ENCODE assay signal across 23 mouse cellular contexts in the genomic region with DNA sequence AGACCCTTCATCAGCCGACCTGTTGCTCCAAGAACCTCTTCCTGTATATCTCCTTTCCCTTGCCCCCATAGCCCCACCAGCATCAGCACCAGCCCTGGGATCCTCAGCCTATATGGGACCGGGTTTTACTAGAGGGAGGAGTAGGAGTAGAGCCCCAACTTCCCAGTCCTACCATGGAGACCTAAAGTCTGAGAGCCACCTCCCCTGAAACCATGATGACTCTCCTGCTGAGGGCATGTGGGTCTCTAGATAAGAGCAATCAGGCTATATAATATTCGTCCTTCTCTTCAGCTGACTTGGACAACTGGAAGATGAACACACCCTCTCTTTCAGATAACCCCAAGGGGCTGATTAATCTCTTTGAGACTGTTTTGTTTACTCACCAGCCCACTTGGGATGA. TPM values are rescaled to one million over a fixed set of nuclear protein-coding genes. Genes with fewer than 3 reads are reported as not detected.
"Had no signal": no experiment of that assay in that cellular context is flagged by ENCODE, and none has a peak within 500 bp of the region (broad histone marks: within the 10 kb centered on the region; RNA-seq: fewer than 3 reads in every experiment).

No protein-coding gene starts in this region.

RNA-seq across cellular contexts. Expression of gene Mcpt1, which starts 30.3 kb away (rescaled TPM):
- total RNA-seq: layer of hippocampus, adult 2 months; layer of hippocampus, postnatal 25 days; left cerebral cortex, adult 18-20 months; left cerebral cortex, postnatal 25 days; megakaryocyte, adult 5-6 weeks; monocyte, adult 5-6 weeks; neutrophil, adult 5-6 weeks had no signal
- polyA plus RNA-seq: kidney, adult 2 months; kidney, embryonic 14.5 days; kidney, postnatal 0 days; limb, embryonic 10.5 days; limb, embryonic 13.5 days; lung, adult 2 months; lung, embryonic 16.5 days; midbrain, embryonic 10.5 days; midbrain, embryonic 13.5 days; midbrain, embryonic 16.5 days; neural tube, embryonic 13.5 days had no signal

RNA-seq across cellular contexts. Expression of gene Cma2, which starts 36.7 kb away (rescaled TPM):
- total RNA-seq: layer of hippocampus, adult 2 months; layer of hippocampus, postnatal 25 days; left cerebral cortex, adult 18-20 months; left cerebral cortex, postnatal 25 days; megakaryocyte, adult 5-6 weeks; monocyte, adult 5-6 weeks; neutrophil, adult 5-6 weeks had no signal
- polyA plus RNA-seq: intestine, postnatal 0 days; kidney, adult 2 months; kidney, embryonic 14.5 days; kidney, postnatal 0 days; large intestine, adult 2 months; limb, embryonic 10.5 days; limb, embryonic 13.5 days; lung, adult 2 months; lung, embryonic 16.5 days; midbrain, embryonic 10.5 days; midbrain, embryonic 13.5 days; midbrain, embryonic 16.5 days; neural tube, embryonic 13.5 days; stomach, embryonic 15.5 days; thymus, postnatal 0 days had no signal

RNA-seq across cellular contexts. Expression of gene Mcpt9, which starts 42.8 kb away (rescaled TPM):
- total RNA-seq: layer of hippocampus, adult 2 months; layer of hippocampus, postnatal 25 days; left cerebral cortex, adult 18-20 months; left cerebral cortex, postnatal 25 days; megakaryocyte, adult 5-6 weeks; monocyte, adult 5-6 weeks; neutrophil, adult 5-6 weeks had no signal
- polyA plus RNA-seq: intestine, postnatal 0 days; kidney, adult 2 months; kidney, embryonic 14.5 days; kidney, postnatal 0 days; limb, embryonic 10.5 days; limb, embryonic 13.5 days; lung, adult 2 months; lung, embryonic 16.5 days; midbrain, embryonic 10.5 days; midbrain, embryonic 13.5 days; midbrain, embryonic 16.5 days; myocyte; neural tube, embryonic 13.5 days; stomach, embryonic 15.5 days; thymus, postnatal 0 days had no signal

RNA-seq across cellular contexts. Expression of gene Cma1, which starts 43.0 kb away (rescaled TPM):
- total RNA-seq: left cerebral cortex, adult 18-20 months; left cerebral cortex, postnatal 25 days had no signal
- polyA plus RNA-seq: limb, embryonic 10.5 days; midbrain, embryonic 10.5 days; midbrain, embryonic 13.5 days; neural tube, embryonic 13.5 days had no signal

RNA-seq across cellular contexts. Expression of gene Mcpt2, which starts 54.4 kb away (rescaled TPM):
- total RNA-seq: layer of hippocampus, adult 2 months; layer of hippocampus, postnatal 25 days; left cerebral cortex, adult 18-20 months; left cerebral cortex, postnatal 25 days; megakaryocyte, adult 5-6 weeks; monocyte, adult 5-6 weeks; neutrophil, adult 5-6 weeks had no signal
- polyA plus RNA-seq: kidney, adult 2 months; kidney, embryonic 14.5 days; kidney, postnatal 0 days; limb, embryonic 10.5 days; limb, embryonic 13.5 days; lung, adult 2 months; lung, embryonic 16.5 days; midbrain, embryonic 10.5 days; midbrain, embryonic 13.5 days; midbrain, embryonic 16.5 days; myocyte; neural tube, embryonic 13.5 days had no signal
